Mouse (Mus musculus) heart, postnatal 0 days (tissue): Measurements from ENCODE around the gene Foxn3. TPM values are rescaled to one million over a fixed set of nuclear protein-coding genes. Genes with fewer than 3 reads are reported as not detected.

ENCODE experiments used
- ATAC-seq: fragments of 200-750 bp; cut with Nextera tagmentation; 2 replicates; pipeline ENCODE4 v1.8.0; 2017; ENCODE audit warnings: low read depth, moderate number of reproducible peaks, moderate library complexity; ENCODE audit not compliant: insufficient read depth
- DNase-seq: peaks from one replicate; pipeline ENCODE4 v3.0.0-alpha.2; 2016; ENCODE audit warnings: low spot score
- H3K27ac ChIP-seq: fragments of 300-500 bp; sonication (generic); 2 replicates; pipeline ENCODE4 v1.5.1; 2014; ENCODE audit warnings: low read depth, mild to moderate bottlenecking
- H3K27me3 ChIP-seq: fragments of 300-500 bp; sonication (generic); 2 replicates; pipeline ENCODE4 v1.6.1; 2014; ENCODE audit warnings: low read length, mixed read lengths; ENCODE audit not compliant: control insufficient read depth, insufficient read depth
- H3K36me3 ChIP-seq: fragments of 300-500 bp; sonication (generic); replicated peaks from 2 replicates; pipeline ENCODE4 v1.6.1; 2014; ENCODE audit warnings: low read length, mixed read lengths; ENCODE audit not compliant: control insufficient read depth, insufficient read depth
- H3K4me1 ChIP-seq: fragments of 300-500 bp; sonication (generic); 2 replicates; pipeline ENCODE4 v1.6.1; 2014; ENCODE audit warnings: antibody characterized with exemption; ENCODE audit not compliant: control insufficient read depth, insufficient read depth
- H3K4me2 ChIP-seq: fragments of 300-500 bp; sonication (generic); 2 replicates; pipeline ENCODE4 v1.6.1; 2014; ENCODE audit warnings: low read depth, mild to moderate bottlenecking, low read length, moderate library complexity
- H3K4me3 ChIP-seq: fragments of 300-500 bp; sonication (generic); 2 replicates; pipeline ENCODE4 v1.5.1; 2014; ENCODE audit warnings: low read depth, low read length
- H3K9ac ChIP-seq: fragments of 300-500 bp; sonication (generic); replicated peaks from 2 replicates; pipeline ENCODE4 v1.6.1; 2014; ENCODE audit warnings: low read depth, low read length, mixed read lengths
- H3K9me3 ChIP-seq: fragments of 300-500 bp; sonication (generic); replicated peaks from 2 replicates; pipeline ENCODE4 v1.6.1; 2016; ENCODE audit warnings: low read length; ENCODE audit not compliant: control insufficient read depth
- CTCF ChIP-seq: IDR thresholded peaks from 2 replicates; pipeline ENCODE4 v1.5.1; 2016; ENCODE audit warnings: antibody characterized with exemption, control low read depth, low read depth
- EP300 ChIP-seq: IDR thresholded peaks from 2 replicates; pipeline ENCODE4 v1.6.1; 2016; ENCODE audit warnings: antibody characterized with exemption, low read depth
- WGBS: fragments of 180-500 bp; shearing (Covaris S2); extraction: QIAGEN DNeasy Blood & Tissue Kit; methylation state at CpG from one replicate; pipeline ENCODE4 v1.1.7; 2014; 5-methylcytosine and 5-hydroxymethylcytosine counted together
- polyA plus RNA-seq: library from polyadenylated mRNA; unstranded; fragments of >200 nt; fragmentation: Nextera tagmentation; extraction: Ambion mirVana; gene quantifications from 2 replicates; pipeline ENCODE4 v1.2.1, GENCODE M21; 2015
- total RNA-seq: library from RNA; depleted of rRNA; stranded (reverse); fragments of >200 nt; gene quantifications from 2 replicates; pipeline ENCODE4 v1.2.3, GENCODE M21; 2014; ENCODE audit warnings: low replicate concordance

The Foxn3 gene
- total and polyA plus RNA-seq, 2 experiments from 2014 or later = 31.4 to 55.3 TPM

DNA sequence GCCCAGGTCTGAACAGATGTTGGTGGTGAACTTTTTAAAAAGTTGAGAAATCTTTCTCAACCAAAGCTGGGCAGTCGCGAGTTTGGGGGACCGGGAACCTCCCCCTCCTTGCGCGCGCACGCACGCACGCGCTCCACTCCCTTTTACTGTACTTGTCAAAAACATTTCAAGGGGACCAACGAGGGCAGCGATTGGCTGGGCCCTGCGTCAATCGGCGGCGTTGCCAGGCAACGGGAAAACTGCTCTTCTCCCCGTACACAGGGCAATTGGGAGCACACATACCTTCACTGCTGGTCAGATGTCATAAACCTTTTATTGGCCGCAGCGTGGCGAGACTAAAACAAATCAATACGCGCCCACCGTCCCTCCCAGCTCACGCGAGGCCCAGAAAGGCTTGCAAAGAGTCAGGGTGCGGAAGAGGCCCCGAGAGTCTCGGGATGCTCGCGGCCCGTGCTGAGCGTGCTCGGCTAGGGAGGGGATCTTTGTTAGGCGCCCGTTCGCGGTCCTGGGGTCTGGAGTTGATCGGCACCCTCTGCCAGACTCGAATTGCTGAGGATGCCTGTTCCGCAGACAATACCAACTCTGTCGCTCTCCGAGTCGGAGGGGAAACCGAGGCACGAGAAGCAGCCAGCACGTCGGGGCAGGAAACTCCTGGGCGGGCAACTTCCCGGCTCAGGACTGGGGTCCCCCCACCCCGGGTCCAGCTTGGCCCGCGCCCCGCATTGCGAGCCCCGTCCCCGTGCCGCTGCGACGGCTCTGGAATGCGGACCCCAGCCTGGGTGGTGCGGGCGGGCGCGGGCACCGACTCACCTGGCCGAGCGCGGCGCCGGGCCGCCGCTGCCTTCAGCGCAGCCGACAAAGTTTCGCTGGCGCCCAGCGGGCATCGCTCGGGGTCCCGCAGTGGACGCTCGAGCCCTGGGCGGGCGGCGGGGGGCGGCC, 171.2 kb downstream of the Foxn3 start:
- under 1% methylated on average over 86 of the region's 87 CpGs for whole genome bisulfite sequencing
- H3K9me3 ChIP-seq = no peaks in the 10 kb centered on the region

DNA sequence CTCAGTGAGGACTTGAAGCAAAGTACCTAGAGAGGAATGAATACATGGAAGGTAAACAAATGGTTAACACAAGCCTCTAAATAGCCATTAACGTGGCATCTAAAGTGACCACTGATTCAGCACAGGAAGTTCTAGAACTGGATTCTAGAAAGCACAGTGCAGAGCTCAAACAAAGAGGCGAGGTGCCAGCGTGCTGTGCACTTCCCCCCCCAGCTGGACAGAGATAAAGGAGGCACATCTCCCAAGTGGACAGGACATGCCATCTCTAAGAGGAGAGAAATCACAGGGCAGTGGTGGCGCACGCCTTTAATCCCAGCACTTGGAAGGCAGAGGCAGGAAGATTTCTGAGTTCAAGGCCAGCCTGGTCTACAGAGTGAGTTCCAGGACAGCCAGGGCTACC, 173.0 kb downstream of the Foxn3 start:
- no peak for ATAC-seq
- H3K27ac ChIP-seq = no peak overlapping the region
- H3K36me3 ChIP-seq = peaks cover 15% of the 10 kb centered on the region
- H3K4me1 ChIP-seq = peaks cover 32% of the 10 kb centered on the region
- no peaks in the 10 kb centered on the region for H3K9me3 ChIP-seq
- H3K4me2 ChIP-seq = no peak overlapping the region
- H3K9ac ChIP-seq = no peak overlapping the region
- WGBS = 37% methylated on average over 5 of the region's 5 CpGs
- no peak for TF ChIP-seq EP300
- TF ChIP-seq CTCF = no peak
- no peaks in the 10 kb centered on the region for H3K27me3 ChIP-seq
- DNase-seq = no peak
- no peak overlapping the region for H3K4me3 ChIP-seq

More for the DNA sequence above, 171.2 kb downstream of the Foxn3 start:
- Histone ChIP-seq H3K4me1 (peaks cover 17% of the 10 kb centered on the region), H3K27ac (peak overlapping the region; percentile 98), H3K36me3 (peaks cover 15% of the 10 kb centered on the region), H3K4me3 (peak overlapping the region; percentile 99), H3K9ac (peak overlapping the region; percentile 94), H3K4me2 (peak overlapping the region; percentile 83), H3K27me3 (no peaks in the 10 kb centered on the region)
- DNase-seq (peak; percentile 94), ATAC-seq (peak; percentile 86)
- TF ChIP-seq EP300 (no peak), CTCF (no peak)

DNA sequence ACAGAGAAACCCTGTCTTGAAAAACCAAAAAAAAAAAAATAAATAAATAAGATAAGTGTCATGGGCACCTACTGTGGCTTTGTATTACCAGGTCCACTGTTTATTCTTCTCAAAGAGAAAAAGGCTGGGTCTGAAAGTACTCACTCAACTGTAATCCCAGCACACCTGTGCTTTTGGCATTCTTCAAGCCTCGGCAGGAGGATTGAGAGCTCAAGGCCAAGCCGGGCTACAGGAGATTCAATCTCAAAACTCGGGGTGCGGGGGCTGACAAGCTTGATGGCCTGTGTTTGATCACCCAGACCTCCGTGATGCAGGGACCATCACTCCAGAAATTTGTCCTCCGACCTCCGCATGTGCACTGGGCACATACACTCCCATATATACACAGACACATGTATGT, 174.1 kb downstream of the Foxn3 start:
- DNase-seq = no peak
- TF ChIP-seq CTCF = no peak
- no peak for TF ChIP-seq EP300
- H3K4me1 ChIP-seq = peaks cover 29% of the 10 kb centered on the region

DNA sequence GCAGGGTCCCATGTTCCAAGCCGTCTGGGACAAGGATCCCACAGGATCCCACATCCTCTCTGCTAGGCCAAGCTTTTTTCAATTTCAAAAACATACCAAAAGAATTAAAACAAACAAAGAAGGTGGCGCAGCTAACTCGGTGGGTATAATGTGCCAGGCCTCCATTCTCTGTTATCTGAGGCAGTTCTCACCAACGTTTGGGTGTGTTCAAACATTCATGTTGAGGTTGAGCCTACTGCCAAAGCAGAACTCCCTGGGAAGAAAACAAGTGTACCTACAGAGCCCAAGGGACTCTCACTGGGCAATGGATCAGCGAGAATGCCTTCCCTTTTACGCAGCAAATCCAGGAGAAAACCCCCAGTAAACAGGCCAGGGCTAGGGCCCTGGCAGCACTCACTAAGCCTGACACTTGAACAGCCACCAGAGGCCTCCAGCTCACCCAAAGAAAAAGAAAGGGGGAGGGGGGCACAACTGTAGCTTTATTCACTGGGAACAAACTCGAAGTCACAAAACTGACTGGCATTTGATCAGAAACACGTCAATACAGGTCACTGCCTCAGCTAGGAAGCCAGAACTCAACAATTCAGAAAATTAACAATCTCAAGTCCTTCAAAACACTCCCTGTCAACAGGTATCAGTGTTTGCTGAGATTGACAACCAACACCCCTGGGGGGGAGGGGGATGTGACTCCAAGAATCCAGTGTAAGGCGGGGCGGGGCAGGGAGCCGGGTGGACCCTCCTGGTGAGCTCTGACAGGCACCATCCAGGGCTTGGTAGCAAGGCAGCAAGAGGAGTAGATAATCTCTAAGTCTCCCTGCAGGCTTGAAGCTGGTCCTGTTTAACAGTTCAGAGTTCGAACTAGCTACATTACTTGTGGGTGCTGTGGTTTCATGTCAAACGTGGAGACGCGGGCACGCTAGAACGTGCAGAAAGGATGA, 177.2 kb downstream of the Foxn3 start:
- peaks cover 18% of the 10 kb centered on the region for H3K36me3 ChIP-seq
- 33% methylated on average over 17 of the region's 17 CpGs for WGBS
- 0 out of 2 replicates have a peak overlapping the region, but pooled peaks have one; percentile 10 for H3K9ac ChIP-seq
- H3K27ac ChIP-seq = peak overlapping the region; percentile 63
- H3K27me3 ChIP-seq = no peaks in the 10 kb centered on the region
- H3K4me1 ChIP-seq = peaks cover 23% of the 10 kb centered on the region
- DNase-seq (peak; percentile 58), ATAC-seq (peak; percentile 79)
- H3K4me2 ChIP-seq = 0 out of 2 replicates have a peak overlapping the region, but pooled peaks have one; percentile 5
- no peak; the same call in 1 of the 2 replicates for TF ChIP-seq CTCF
- peak; percentile 36; the same call in 1 of the 2 replicates for TF ChIP-seq EP300
- no peaks in the 10 kb centered on the region for H3K9me3 ChIP-seq
- H3K4me3 ChIP-seq = no peak overlapping the region

More for the DNA sequence above, 174.1 kb downstream of the Foxn3 start:
- no peaks in the 10 kb centered on the region for H3K27me3 ChIP-seq
- peaks cover 15% of the 10 kb centered on the region for H3K36me3 ChIP-seq
- H3K9ac ChIP-seq = no peak overlapping the region
- H3K27ac ChIP-seq = no peak overlapping the region
- no peaks in the 10 kb centered on the region for H3K9me3 ChIP-seq
- H3K4me3 ChIP-seq = no peak overlapping the region
- no peak overlapping the region for H3K4me2 ChIP-seq
- WGBS = 96% methylated on average over 7 of the region's 7 CpGs
- no peak for ATAC-seq

DNA sequence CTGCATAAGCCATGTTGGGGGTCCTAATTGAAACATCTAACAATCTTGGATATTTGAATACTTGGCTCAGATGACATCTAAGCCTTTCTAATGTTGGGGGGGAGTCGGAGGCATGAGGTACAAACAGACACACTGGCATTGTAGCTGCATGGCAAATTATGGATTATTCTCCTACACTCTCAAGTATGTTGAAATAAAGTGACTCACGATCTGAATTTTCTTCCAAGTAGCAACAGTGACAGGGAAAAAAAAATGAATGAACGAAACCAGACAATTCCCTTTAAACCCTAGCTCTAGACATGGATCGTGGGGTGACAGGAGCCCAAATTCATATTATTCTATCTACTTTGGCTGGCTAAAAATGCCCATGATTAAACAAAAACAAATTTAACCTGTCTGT, 178.3 kb downstream of the Foxn3 start:
- Histone ChIP-seq H3K36me3 (peaks cover 18% of the 10 kb centered on the region), H3K9me3 (no peaks in the 10 kb centered on the region), H3K4me3 (no peak overlapping the region), H3K27me3 (no peaks in the 10 kb centered on the region), H3K4me2 (no peak overlapping the region), H3K4me1 (peaks cover 18% of the 10 kb centered on the region), H3K27ac (peak overlapping the region; percentile 63; the same call in 1 of the 2 replicates), H3K9ac (no peak overlapping the region)
- 87% methylated on average over 4 of the region's 4 CpGs for WGBS
- DNase-seq (no peak), ATAC-seq (no peak)
- TF ChIP-seq EP300 = no peak
- TF ChIP-seq CTCF = no peak
